Mouse (Mus musculus) monocyte, adult 2 months (primary cell): ENCODE data around the gene Dgkd.
"Not testable (repeated sequence)": the region's sequence is repeated elsewhere in the genome, so short reads cannot be mapped to it uniquely, and the experiment has no call there.

Experiments used
- DNase-seq, 2 experiments: peaks; one replicate each; pipeline ENCODE4 v3.0.0; 2022; ENCODE audit warnings: low spot score in 2 of 2, low read depth in 1 of 2

Gene Dgkd

DNA sequence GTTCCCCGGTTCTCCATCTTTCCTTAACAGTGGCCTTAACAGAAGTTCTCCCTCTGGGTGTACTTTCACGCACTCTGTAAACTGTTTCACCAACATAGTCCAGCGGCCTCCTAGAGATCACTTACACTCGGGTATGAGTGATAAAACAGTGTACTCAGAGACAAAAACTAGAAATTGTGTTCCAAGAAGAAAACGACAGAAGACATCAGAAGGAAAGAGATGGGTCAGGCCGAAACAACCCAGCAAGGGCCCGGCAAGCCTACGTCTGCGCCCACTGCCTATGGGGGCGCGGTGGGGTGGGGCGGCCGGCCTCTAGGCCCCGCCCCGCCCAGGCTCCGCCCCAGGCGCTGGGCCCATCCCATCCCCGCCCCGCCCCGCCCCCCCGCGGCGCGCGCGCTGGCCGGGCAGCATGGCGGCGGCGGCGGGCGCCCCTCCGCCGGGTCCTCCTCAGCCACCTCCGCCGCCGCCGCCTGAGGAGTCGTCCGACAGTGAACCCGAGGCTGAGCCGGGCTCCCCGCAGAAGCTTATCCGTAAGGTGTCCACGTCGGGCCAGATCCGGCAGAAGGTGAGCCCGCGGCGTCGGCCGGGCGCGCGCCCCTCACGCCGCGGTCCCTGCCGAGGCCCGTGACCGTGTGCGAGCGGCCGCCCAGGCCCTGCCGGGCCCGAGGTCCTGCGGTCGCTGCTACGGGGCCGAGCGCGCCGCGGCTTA is at the start of gene Dgkd:
Dgkd (plus strand) TSS at position 396 of the 709 bp plus-strand sequence.
- peak in 1 of 2 experiments; percentile 25 for DNase-seq

DNA sequence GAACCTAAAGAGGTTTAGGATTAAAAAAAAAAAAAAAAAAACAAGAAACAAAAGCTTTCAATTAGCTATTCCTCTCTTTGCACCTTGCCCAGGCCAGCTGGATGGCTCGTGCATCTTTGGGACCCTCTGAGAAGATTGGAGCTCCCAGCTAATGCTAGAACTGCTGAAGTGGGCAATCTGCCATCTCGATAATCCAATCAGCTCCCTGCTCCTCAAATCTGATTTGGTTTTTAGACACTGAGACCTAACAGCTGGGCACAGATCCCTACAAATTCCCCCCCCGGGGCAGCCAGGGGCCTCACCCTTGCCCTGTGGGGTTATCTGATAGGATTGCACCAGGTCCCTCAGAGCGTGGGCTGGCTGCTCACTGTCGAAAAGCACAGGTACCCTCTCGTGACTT is 49.5 kb upstream of the Dgkd start, which contains the start of gene Sag:
Sag (plus strand) TSS at position 105 of the 400 bp plus-strand sequence.
- no peak for DNase-seq

DNA sequence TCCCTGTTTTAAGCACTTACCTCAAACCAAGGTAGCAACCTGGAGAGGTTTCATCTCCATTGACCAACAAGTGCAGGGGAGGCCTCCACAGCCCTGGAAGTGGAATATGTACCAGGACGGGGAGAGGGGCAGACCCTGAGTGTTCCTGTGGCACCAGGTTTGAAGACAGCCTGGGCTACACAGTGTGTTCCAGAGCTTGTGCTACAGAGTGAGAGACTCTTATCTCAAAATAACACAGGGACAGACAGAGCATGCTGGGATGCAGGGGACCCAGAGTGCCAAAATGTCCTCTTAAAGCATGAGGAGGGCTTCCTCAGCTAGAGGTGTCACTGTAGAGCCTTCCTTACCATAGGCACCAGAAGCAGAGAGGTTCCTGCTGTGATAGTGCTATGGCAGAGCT is 45.3 kb upstream of the Dgkd start:
- no peak for DNase-seq

DNA sequence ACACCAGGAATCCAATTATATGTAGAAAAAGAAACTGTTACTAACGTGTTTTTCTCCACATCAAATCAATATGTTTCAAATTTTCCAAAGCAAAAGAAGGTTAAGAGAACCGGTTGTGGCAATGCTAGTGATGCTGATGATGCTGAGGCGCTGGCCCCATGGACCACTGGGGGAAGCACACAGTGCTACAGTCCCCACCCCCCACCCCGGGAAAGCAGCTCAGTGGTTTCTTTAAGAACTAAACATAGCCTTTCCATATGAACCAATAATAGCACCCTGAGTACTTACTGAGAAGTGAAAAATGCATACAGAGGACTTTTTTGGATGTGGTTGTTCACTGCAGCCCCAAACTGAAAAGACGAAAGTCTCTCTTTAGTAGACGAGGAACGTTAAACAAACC is 41.7 kb upstream of the Dgkd start:
- no peak for DNase-seq

DNA sequence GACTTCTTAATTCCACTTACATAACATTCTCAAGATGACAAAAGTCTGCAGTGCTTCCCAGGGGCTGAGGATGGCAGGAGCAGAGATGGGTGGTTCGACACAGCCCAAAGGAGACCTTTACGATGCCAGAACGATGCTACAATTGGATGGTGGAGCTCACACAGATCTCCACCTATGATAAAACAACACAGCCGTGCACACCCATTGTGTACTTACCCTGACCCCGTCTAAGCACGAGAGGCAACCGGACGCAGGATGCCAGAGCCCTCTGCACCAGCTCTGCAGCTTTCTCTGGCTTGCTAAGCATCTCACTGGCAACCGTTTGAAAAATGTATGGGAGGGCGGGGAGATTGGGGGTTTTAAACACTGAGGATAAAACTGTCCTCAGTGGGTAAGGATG is 41.0 kb upstream of the Dgkd start:
- no peak for DNase-seq

DNA sequence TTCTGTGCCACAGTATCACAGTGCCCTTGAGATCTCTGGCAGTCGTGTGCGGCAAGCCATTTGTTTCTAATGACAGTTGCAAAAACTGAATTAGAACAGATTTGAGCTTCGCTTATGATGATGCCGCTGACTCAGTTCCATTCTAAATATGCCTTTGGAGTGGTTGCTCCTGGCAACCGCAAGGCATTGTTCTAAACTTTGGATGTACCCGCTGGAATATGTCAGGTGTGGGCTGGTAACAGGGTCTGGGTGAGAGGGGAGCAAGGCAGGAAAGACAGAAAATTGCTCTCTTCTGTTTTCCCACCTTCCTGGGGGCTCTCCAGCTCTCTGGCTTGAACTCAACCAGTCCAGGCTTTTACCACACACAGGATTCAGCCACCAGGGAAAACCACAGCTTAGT is 39.9 kb upstream of the Dgkd start:
- DNase-seq = no peak

DNA sequence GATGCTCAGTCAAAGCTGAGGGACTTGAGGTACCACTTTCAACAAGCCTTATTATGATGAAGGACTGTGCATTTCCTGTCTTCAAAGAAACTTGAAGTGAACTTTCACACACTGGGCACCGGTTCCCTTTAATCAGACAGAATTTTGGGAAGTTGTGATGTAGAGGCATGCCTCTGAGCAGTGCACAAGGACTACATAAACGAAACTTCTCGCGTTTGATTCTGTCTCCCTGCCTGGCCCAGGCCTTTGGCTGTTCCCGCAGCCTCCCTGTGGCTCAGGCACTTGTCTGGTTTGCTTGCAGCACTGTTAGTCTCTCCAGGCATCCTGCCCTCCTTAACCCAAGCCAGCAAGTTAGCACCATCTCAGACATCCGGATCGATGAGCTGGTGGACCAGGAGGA is 39.4 kb upstream of the Dgkd start:
- DNase-seq = no peak

DNA sequence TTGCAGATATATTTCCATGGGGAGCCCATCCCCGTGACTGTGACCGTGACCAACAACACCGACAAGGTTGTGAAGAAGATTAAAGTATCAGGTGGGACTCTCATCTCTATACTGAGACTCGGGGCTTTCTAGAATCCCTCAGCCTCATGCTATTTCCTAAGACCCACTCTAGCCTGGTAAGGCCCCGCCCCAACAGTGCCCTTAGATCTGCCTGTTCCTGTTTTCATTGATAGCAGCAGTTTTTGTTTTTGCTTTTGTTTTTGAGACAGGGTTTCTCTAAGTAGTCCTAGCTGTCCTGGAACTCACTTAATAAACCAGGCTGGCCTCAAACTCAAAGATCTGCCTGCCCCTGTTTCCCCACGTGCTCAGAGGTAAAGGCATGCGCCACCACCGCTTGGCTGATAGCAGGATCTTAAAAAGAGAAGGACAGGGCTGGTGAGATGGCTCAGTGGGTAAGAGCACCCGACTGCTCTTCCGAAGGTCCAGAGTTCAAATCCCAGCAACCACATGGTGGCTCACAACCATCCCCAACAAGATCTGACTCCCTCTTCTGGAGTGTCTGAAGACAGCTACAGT is 28.6 kb upstream of the Dgkd start:
- no peak for DNase-seq

DNA sequence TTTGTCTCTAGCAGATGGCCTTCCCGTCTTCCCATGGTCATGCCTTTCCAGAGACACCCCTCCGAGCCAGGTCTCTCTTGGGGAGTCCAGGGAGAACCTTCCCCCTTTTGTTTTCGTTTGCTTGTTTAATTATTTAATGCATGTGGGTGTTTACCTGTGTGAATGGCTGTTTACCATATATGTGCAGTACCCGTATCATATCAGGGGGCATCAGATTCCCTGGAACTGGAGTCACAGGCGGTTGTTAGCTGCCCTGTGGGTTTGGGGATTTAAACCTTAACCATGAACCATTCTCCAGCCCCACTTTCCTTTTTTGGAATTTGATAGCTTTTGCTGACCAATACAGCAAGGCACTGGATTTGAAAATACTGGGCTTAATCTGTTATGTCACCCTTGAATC is 27.8 kb upstream of the Dgkd start:
- no peak for DNase-seq

DNA sequence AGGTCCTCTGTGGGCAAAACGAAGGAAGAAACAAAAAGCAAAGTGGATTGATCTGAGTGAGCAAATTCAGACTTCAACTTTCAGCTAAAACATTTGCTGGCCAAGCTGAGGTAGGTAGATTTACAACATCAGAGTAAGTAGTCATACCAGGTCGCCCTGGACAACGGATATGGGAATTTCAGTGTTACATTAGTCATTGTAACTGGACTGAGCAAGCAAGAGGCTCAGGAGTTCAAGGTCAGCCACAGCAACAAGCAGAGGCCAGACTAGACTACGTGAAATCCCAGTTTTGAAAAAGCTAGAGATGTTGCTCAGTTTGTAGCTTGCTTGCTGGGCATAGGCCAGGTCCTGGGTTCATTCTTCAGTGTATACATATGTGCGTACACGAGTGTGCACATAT is 27.1 kb upstream of the Dgkd start:
- DNase-seq = no peak

DNA sequence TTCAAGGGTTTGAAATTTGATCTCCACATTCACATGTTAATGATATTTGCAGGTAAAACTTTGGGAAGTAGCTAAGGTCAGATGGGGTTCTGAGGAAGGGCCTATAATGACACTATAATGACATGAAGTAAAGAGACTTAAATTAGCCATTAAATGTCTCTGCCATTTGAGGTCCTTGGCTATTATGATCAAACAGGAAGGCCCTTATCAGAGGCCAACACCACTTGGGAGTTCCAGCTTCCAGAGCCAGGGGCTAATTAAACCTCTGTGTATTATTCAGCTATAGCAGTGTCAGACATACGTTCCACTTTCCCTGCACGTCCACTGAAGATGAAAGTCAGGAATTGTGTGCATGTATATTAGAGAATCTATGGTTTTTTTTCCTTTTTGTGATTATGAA is 26.6 kb upstream of the Dgkd start:
- no peak for DNase-seq

DNA sequence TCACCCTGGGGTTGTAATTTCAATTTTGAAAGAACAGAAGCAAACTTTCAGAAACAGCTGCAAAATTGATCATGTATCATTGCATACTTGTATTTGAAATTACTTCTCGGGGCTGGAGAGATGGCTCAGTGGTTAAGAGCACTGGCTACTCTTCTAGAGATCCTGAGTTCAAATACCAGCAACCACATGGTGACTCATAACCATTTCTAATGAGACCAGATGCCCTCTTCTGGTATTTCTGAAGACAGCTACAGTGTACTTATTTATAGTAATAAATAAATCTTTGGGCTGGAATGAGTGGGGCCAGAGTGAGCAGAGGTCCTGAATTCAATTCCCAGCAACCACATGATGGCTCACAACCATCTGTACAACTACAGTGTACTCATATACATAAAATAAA is 25.6 kb upstream of the Dgkd start:
- DNase-seq = not testable (repeated sequence)

DNA sequence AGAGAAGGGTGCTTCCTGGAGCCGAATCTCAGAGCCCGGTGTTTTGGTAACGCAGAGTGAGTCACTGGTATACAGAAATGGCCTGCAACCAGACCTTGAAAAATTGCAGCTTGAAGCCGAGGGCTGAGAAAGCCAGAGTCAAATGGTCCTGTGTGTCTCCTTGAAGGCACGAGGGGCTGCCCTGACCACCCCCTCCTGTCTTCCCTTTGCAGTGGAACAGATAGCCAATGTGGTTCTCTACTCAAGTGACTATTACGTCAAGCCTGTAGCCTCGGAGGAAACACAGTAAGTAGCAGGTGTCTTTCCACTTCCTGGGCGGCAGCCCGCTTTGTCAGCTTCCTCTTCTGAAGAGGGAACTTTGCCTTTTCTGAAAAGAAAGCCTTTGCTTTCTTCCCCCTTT is 24.9 kb upstream of the Dgkd start:
- DNase-seq = peak; percentile 62 to 67

DNA sequence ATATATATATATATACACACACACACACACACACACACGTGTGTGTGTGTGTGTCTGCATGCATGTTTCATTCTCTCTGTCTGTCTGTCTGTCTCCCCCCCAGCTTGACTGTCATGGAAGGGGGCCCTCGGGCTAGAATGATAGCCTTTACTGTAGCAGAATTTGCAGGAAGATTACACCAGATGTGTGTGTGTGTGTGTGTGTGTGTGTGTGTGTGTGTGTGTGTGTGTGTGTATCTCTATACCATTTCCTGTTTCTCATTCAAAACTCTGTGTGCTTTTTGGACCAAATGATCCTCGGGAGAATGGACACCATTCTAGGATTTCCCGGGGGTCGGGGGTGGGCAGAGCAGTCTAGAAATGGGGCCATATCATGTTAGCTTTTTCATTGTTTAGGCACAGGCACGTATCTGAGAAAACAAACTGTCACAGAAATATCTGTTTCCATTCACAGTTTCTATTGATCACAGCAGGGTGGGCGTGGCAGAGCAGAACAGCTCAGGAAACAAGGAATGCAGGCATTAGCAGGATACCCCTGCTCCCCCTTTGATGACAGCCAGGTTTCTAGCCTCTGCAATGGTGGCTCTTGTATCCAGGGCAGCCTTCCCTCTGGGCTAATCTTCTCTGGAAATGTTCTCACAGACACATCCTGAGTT is 24.0 kb upstream of the Dgkd start:
- DNase-seq = no peak

DNA sequence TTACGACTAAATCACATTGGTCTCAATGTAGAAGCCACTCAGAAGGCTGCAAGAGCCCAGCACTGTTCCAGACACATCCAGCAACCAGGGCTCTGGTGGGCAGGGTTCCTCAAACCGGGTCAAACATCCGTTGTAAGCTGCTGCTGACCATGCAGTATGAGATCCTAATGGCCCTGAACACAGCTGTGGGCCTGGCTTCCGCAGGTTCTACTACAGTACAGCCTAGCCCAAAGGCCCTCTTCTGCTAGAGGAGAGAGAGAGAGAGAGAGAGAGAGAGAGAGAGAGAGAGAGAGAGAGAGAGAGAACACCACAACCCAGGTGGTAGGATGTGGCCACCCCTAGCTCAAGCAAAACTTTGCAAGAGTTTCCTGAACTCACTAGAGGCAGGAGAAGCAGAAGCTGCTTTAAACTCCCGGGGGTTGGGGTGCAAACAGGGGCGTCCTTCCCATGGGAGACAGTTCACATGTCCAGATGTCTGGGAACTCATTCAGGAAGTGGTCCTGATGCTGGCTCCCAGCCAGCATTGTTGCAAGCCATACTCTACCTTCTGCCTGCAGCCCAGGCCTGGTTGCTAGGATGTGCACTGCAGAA is 23.4 kb upstream of the Dgkd start:
- no peak for DNase-seq

DNA sequence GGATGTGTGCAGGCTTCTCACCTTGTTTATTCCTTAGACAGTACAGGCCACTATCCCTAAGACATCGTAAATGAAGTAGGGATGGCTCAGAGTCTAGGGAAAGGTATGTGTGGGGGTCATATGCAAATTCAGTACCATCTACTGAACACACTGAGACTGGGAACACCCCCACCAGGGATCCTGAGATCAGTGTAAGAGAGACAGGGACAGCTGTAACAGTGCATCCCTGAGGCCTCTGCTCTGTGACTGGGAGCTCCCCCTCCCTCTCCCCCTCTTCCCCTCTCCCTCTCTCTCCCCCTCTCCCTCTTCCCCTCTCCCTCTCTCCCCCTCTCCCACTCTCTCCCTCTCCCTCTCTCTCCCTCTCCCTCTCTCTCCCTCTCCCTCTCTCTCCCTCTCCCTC is 16.6 kb upstream of the Dgkd start:
- DNase-seq = no peak

DNA sequence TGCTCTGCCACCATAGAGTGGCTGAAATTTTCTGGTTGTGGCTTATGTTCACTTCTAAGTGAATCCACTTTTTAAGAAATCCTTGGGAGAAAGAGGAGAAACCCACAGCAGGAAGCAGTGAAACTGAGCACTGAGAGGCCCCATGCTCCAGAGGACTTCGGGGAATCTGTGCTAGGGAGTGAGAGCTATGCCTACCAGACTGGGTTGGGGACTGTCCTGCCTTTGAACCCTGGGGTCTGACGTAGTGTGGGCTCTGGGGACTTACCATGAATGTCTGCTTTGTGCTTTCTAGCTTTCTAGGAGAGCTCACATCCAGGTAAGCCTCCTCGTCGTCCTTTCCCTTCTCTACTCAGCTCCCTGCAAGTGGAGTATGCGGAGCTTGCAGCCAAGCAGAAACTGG is 16.1 kb upstream of the Dgkd start:
- no peak for DNase-seq

DNA sequence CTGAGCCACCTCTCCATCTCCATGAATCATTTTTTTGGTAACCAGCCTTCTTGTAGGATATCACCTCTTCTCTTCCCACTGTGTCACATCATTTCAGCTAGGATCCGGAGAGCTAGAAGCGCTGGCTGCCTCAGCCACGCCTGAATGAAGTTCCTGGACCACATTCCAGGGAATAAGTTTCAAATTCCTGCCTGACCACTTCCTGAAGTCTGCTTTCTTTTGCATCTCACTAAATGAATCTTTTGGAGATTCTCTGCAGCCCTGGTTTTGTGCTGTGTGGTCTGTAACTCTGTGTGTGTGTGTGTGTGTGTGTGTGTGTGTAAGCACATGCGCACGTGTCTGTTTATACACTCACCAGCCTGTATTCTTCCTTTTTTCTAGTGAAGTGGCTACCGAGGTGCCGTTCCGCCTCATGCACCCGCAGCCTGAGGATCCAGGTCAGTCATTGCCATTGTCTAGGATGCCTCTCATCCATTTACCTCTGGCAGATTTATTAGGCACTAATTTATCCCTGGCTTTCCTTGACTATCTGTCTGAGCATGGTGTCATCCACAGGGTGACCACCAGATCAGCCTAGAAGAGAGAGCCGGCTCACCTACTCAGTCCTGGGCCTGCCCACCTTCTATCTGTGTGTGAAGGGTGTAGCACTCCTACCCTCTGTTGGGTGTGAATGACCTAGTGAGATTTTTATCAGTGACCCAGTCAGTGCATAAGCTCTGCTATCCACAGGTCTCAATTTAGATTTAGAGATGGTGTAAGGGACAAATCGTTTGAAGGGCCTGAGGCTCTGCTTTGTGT is 12.5 kb upstream of the Dgkd start:
- DNase-seq = no peak

DNA sequence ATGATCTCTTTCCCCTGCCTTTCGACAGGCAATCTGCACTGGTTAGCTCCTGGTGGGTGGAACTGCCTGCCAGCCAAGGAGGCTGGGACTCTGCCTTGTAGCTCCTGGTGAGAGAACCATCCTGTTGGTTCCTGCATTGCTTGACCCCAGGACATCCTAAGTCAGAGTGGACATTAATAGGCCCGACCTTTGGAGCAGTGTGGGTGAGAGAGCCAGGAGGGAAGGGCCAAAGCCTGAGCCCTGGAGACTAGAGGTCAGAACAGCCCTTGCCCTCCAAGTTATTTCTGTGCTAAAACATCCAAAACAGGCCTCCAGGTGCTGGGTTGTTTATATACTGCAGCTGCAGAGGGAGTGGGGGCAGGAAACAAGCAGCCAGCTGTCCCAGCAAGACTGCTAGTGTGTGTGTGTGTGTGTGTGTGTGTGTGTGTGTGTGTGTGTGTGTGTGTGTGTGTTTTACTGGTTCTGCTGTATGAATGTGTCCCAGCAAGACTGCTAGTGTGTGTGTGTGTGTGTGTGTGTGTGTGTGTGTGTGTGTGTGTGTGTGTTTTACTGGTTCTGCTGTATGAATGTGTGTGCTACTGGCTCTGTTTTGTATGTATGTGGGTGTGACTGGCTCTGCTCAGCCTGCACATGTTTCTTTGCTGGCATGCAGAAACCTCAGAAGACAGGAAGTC is 6.1 kb upstream of the Dgkd start:
- DNase-seq = no peak

DNA sequence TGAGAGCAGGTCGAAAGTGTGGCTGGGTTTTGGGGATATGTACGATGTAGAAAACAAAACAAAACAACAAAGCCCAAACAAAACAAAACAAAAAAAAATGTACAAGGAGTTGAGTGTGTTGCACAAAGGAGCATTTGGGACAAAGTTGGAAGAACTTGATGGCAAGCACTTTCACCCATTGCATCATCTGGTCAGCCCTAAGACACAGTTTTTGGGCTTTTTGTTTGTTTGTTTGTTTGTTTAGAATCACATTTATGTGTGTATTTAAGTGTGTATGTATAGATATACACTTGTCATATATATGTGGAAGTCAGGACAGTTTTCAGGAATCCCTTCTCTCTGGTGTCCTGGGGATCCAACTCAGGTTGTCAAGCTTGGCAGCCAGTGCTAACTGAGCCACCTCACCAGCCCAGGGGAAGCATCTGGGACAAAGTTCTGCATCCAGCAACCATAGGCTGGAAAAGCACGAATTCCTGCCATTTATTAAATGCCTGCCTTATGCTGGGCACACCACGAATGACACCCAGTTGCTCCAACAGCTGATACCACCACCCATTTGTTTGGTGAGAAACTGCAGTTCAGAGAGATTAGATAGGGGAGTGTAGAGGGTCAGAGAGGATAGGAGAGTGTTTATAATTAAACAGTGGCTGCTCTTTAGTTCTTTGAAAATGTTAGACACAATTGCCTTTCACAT is 5.5 kb upstream of the Dgkd start:
- no peak for DNase-seq
